Mouse (Mus musculus): ENCODE results near the gene 2010111I01Rik.

- TF ChIP-seq CTCF (IDR thresholded peaks at IDR 0.05; ENCODE audit: low read depth) (no peak), EP300 (optimal IDR thresholded peaks at IDR 0.05) (no peak)
Observed at GRCm38 (mm10) chr13:63272017-63272601, 307.4 kb downstream of the 2010111I01Rik start.

Measured in stomach, postnatal 0 days (tissue).